Mouse (Mus musculus): ENCODE data around the gene Olfr610. TPM values are rescaled to one million over a fixed set of nuclear protein-coding genes. Genes with fewer than 3 reads are reported as not detected.
"Not testable (repeated sequence)": the region's sequence is repeated elsewhere in the genome, so short reads cannot be mapped to it uniquely, and the experiment has no call there.

Gene Olfr610
- total and polyA plus RNA-seq, 3 experiments = not detected

DNA sequence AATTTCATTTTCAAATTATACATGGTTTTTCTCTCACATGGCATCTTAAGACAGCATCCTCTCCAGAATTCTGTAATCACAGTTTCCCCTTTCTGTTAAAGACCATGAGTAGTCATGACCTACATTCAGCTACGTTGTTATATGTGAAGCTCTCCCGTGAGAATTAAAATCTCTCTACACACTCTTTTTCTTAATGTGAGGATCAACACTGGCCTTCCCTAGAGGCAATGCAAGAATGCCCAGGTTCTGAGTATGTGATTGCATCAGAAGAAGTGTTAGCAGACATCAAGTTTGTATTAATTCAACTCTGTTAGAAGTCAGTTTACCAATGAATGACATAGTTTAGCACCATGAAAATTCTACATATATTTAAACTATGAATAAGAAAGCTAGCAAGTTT, 30.7 kb upstream of the Olfr610 start, which contains the start of gene Olfr612:
Gene Olfr612, minus strand, starts transcription at position 101 of the 400 bp plus-strand sequence.
- in situ Hi-C loops (cut with MboI; ENCODE audit: low pct_ligation_motif_present, low pct_unique_long_range_greater_than_20kb, low sequenced_read_pairs); H3K27ac ChIP-seq (ENCODE audit: insufficient read depth, low read depth); dilution Hi-C loops (cut with MboI; ENCODE audit: extremely low pct_ligation_motif_present, extremely low pct_unique_long_range_greater_than_20kb, low sequenced_read_pairs); H3K27me3 ChIP-seq (replicated peaks); H3K4me2 ChIP-seq (ENCODE audit: insufficient read depth, low read depth, poor library complexity, severe bottlenecking); DNase-seq (ENCODE audit: extremely low read depth); H3K36me3 ChIP-seq (replicated peaks in 1 of 2; ENCODE audit: control insufficient read depth in 1 of 2, insufficient read depth in 1 of 2, low read length in 1 of 2); H3K4me3 ChIP-seq (replicated peaks in 1 of 3; ENCODE audit: low read depth in 2 of 3, low read length in 2 of 3, poor library complexity in 1 of 3); H3K9ac ChIP-seq (ENCODE audit: insufficient read depth, low read depth); H3K9me3 ChIP-seq (replicated peaks; ENCODE audit: low read length); H3K4me1 ChIP-seq (ENCODE audit: control insufficient read depth in 1 of 2, insufficient read depth in 2 of 2); H3K79me2 ChIP-seq (replicated peaks; ENCODE audit: control insufficient read depth, extremely low read depth, insufficient read depth, poor library complexity, severe bottlenecking): not testable (repeated sequence)

- dilution Hi-C loops (cut with MboI; ENCODE audit: extremely low pct_ligation_motif_present, extremely low pct_unique_long_range_greater_than_20kb, low sequenced_read_pairs); in situ Hi-C loops (cut with MboI; ENCODE audit: low pct_ligation_motif_present, low pct_unique_long_range_greater_than_20kb, low sequenced_read_pairs); H3K9ac ChIP-seq (ENCODE audit: insufficient read depth, low read depth); H3K4me2 ChIP-seq (ENCODE audit: insufficient read depth, low read depth, poor library complexity, severe bottlenecking); H3K27me3 ChIP-seq (replicated peaks); DNase-seq (ENCODE audit: extremely low read depth); H3K4me1 ChIP-seq (ENCODE audit: control insufficient read depth in 1 of 2, insufficient read depth in 2 of 2); H3K36me3 ChIP-seq (replicated peaks in 1 of 2; ENCODE audit: control insufficient read depth in 1 of 2, insufficient read depth in 1 of 2, low read length in 1 of 2); H3K79me2 ChIP-seq (replicated peaks; ENCODE audit: control insufficient read depth, extremely low read depth, insufficient read depth, poor library complexity, severe bottlenecking); H3K9me3 ChIP-seq (replicated peaks; ENCODE audit: low read length); H3K4me3 ChIP-seq (replicated peaks in 1 of 3; ENCODE audit: low read depth in 2 of 3, low read length in 2 of 3, poor library complexity in 1 of 3); H3K27ac ChIP-seq (ENCODE audit: insufficient read depth, low read depth): not testable (repeated sequence)
These were observed 8.8 kb upstream of the Olfr610 start, which contains the start of gene Olfr611 for GRCm38 (mm10) chr7:103520746-103521145. TSS of gene Olfr611 (minus strand) at chr7:103520846.

GRCm38 (mm10) chr7:103497962-103498361, 14.0 kb downstream of the Olfr610 start, which contains the start of gene Olfr609:
TSS of gene Olfr609 (minus strand) at chr7:103498062.
- H3K9ac ChIP-seq (ENCODE audit: insufficient read depth, low read depth) = no peak within 1 kb of the TSS
- H3K9me3 ChIP-seq (replicated peaks; ENCODE audit: low read length) = no peaks in the 10 kb centered on the region
- dilution Hi-C loops (cut with MboI; ENCODE audit: extremely low pct_ligation_motif_present, extremely low pct_unique_long_range_greater_than_20kb, low sequenced_read_pairs) = no loop called here
- no peaks in the 10 kb centered on the region for H3K79me2 ChIP-seq (replicated peaks; ENCODE audit: control insufficient read depth, extremely low read depth, insufficient read depth, poor library complexity, severe bottlenecking)
- in situ Hi-C loops (cut with MboI; ENCODE audit: low pct_ligation_motif_present, low pct_unique_long_range_greater_than_20kb, low sequenced_read_pairs) = no loop called here
- TF ChIP-seq RAD21 (IDR thresholded peaks at IDR 0.05; ENCODE audit: low read depth, low read length) (no peak), ZKSCAN1 (IDR thresholded peaks at IDR 0.05; ENCODE audit: borderline replicate concordance, low read depth, low read length) (no peak), NELFE (IDR thresholded peaks at IDR 0.05; ENCODE audit: low read depth, low read length) (no peak), MAFK (IDR thresholded peaks at IDR 0.05; ENCODE audit: insufficient replicate concordance, low read length) (no peak)
- H3K4me2 ChIP-seq (ENCODE audit: insufficient read depth, low read depth, poor library complexity, severe bottlenecking) = no peak within 1 kb of the TSS
- no peaks in the 10 kb centered on the region for H3K4me1 ChIP-seq (ENCODE audit: control insufficient read depth in 1 of 2, insufficient read depth in 2 of 2)
- no peaks in the 10 kb centered on the region for H3K36me3 ChIP-seq (replicated peaks in 1 of 2; ENCODE audit: control insufficient read depth in 1 of 2, insufficient read depth in 1 of 2, low read length in 1 of 2)
- no peak within 1 kb of the TSS for H3K27ac ChIP-seq (ENCODE audit: insufficient read depth, low read depth)
- H3K4me3 ChIP-seq (replicated peaks in 1 of 3; ENCODE audit: low read depth in 2 of 3, low read length in 2 of 3, poor library complexity in 1 of 3) = no peak within 1 kb of the TSS
- H3K27me3 ChIP-seq (replicated peaks) = no peaks in the 10 kb centered on the region
- no peak for DNase-seq (ENCODE audit: extremely low read depth)

GRCm38 (mm10) chr7:103477106-103477505, 34.8 kb downstream of the Olfr610 start:
- DNase-seq (ENCODE audit: extremely low read depth); H3K36me3 ChIP-seq (replicated peaks in 1 of 2; ENCODE audit: control insufficient read depth in 1 of 2, insufficient read depth in 1 of 2, low read length in 1 of 2); H3K4me1 ChIP-seq (ENCODE audit: control insufficient read depth in 1 of 2, insufficient read depth in 2 of 2); H3K9me3 ChIP-seq (replicated peaks; ENCODE audit: low read length); H3K9ac ChIP-seq (ENCODE audit: insufficient read depth, low read depth); dilution Hi-C loops (cut with MboI; ENCODE audit: extremely low pct_ligation_motif_present, extremely low pct_unique_long_range_greater_than_20kb, low sequenced_read_pairs); H3K79me2 ChIP-seq (replicated peaks; ENCODE audit: control insufficient read depth, extremely low read depth, insufficient read depth, poor library complexity, severe bottlenecking); H3K4me3 ChIP-seq (replicated peaks in 1 of 3; ENCODE audit: low read depth in 2 of 3, low read length in 2 of 3, poor library complexity in 1 of 3); in situ Hi-C loops (cut with MboI; ENCODE audit: low pct_ligation_motif_present, low pct_unique_long_range_greater_than_20kb, low sequenced_read_pairs); H3K27ac ChIP-seq (ENCODE audit: insufficient read depth, low read depth); H3K27me3 ChIP-seq (replicated peaks); H3K4me2 ChIP-seq (ENCODE audit: insufficient read depth, low read depth, poor library complexity, severe bottlenecking): not testable (repeated sequence)

Measured in CH12.LX (cell line).